Mouse (Mus musculus): Measurements from ENCODE around the gene Nr0b2. TPM values are rescaled to one million over a fixed set of nuclear protein-coding genes. Genes with fewer than 3 reads are reported as not detected.

Gene Nr0b2
- polyA plus RNA-seq, 1 experiment from 2014 or later, result not detected

- Histone ChIP-seq H3K4me3 (replicated peaks) (no peak overlapping the region), H3K4me2 (no peak overlapping the region), H3K4me1 (no peaks in the 10 kb centered on the region), H3K27me3 (no peaks in the 10 kb centered on the region), H3K36me3 (replicated peaks) (peaks cover 95% of the 10 kb centered on the region), H3K27ac (no peak overlapping the region), H3K9me3 (no peaks in the 10 kb centered on the region), H3K9ac (no peak overlapping the region)
- WGBS, result 88% methylated on average over 3 of the region's 3 CpGs
- no peak for ATAC-seq (ENCODE audit: low FRiP score)
Measured at GRCm38 (mm10) chr4:133532777-133533176, 20.4 kb upstream of the Nr0b2 start.

GRCm38 (mm10) chr4:133536081-133536480 is 17.1 kb upstream of the Nr0b2 start:
- Histone ChIP-seq H3K27me3 (no peaks in the 10 kb centered on the region), H3K27ac (no peak overlapping the region), H3K9ac (no peak overlapping the region), H3K4me2 (no peak overlapping the region), H3K36me3 (replicated peaks) (peaks cover 97% of the 10 kb centered on the region), H3K9me3 (no peaks in the 10 kb centered on the region), H3K4me1 (no peaks in the 10 kb centered on the region), H3K4me3 (replicated peaks) (no peak overlapping the region)
- no peak for ATAC-seq (ENCODE audit: low FRiP score)
- WGBS, result 87% methylated on average over 3 of the region's 3 CpGs

- no peaks in the 10 kb centered on the region for H3K9me3 ChIP-seq
- H3K4me1 ChIP-seq, result no peaks in the 10 kb centered on the region
- H3K4me3 ChIP-seq (replicated peaks), result no peak overlapping the region
- no peak overlapping the region for H3K4me2 ChIP-seq
- no peak overlapping the region for H3K9ac ChIP-seq
- no peaks in the 10 kb centered on the region for H3K27me3 ChIP-seq
- H3K36me3 ChIP-seq (replicated peaks), result peaks cover 97% of the 10 kb centered on the region
- no peak for ATAC-seq (ENCODE audit: low FRiP score)
- no peak overlapping the region for H3K27ac ChIP-seq
- WGBS, result 93% methylated on average over 5 of the region's 5 CpGs
Measured at GRCm38 (mm10) chr4:133536652-133537051, 16.5 kb upstream of the Nr0b2 start.

GRCm38 (mm10) chr4:133545272-133546231 is 7.6 kb upstream of the Nr0b2 start, which contains the start of gene Nudc:
Nudc (minus strand) TSS chr4:133545996.
- Histone ChIP-seq H3K4me3 (replicated peaks) (peak within 1 kb of the TSS; percentile 95), H3K4me2 (peak within 1 kb of the TSS; percentile 89), H3K9me3 (no peaks in the 10 kb centered on the region), H3K36me3 (replicated peaks) (peaks cover 31% of the 10 kb centered on the region), H3K27me3 (no peaks in the 10 kb centered on the region), H3K27ac (peak within 1 kb of the TSS; percentile 72), H3K4me1 (peaks cover 16% of the 10 kb centered on the region), H3K9ac (peak within 1 kb of the TSS; percentile 90)
- under 1% methylated on average over 75 of the region's 77 CpGs for WGBS
- ATAC-seq (ENCODE audit: low FRiP score), result peak; percentile 99

DNA sequence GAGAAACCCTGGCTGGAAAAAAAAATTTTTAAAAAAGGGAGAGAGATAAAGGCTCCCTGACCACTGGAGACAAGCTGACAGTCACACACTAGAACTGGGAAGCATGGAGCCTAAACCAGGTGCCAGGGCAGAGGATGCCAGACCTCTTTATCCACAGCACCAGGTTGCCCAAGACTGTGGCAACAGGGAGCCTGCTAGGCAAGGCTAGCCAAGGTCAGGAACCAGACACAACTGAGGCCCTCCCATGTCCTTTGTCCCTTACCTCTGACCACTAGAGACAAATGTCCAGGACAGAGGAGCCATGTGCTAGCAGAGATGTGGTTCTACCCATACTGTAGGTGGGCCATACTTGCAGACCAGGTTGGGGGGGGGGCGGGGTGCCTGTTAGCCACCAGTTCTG is 1.1 kb upstream of the Nr0b2 start:
- no peaks in the 10 kb centered on the region for H3K9me3 ChIP-seq
- WGBS, result 84% methylated on average over 1 of the region's 1 CpGs
- no peaks in the 10 kb centered on the region for H3K4me1 ChIP-seq
- no peak for ATAC-seq (ENCODE audit: low FRiP score)
- no peak overlapping the region for H3K9ac ChIP-seq
- H3K27ac ChIP-seq, result no peak overlapping the region
- H3K27me3 ChIP-seq, result peaks cover 22% of the 10 kb centered on the region; the same call in 1 of the 2 replicates
- no peaks in the 10 kb centered on the region for H3K36me3 ChIP-seq (replicated peaks)
- no peak overlapping the region for H3K4me2 ChIP-seq
- H3K4me3 ChIP-seq (replicated peaks), result no peak overlapping the region

DNA sequence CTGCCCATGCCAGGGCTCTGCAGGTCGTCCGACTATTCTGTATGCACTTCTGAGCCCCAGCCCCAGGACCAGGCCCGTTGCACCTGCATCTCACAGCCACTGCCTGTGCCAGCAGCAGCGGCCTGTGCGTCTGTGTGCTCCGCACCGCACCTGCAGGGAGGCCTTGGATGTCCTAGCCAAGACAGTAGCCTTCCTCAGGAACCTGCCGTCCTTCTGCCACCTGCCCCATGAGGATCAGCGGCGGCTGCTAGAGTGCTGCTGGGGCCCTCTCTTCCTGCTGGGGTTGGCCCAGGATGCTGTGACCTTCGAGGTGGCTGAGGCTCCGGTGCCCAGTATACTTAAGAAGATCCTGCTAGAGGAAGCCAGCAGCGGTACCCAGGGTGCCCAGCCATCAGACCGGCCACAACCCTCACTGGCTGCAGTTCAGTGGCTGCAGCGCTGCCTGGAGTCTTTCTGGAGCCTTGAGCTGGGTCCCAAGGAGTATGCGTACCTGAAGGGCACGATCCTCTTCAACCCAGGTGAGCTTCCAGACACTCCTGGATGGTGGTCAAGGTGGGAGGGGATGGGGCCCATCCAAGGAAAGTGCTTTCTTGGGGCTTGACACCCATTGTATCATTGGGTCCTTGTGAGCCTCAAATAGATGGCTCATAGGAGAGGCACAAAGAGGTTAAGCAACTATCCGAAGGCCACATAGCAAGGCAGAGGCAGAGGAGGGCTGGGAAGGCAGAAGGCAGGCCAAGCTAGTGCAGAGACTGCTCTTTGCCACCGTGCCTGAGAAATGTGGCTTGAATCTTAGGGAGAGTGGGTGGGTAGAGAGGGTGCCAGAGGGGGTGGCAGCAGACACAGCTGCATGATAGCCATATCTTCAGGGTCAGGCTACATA is 513 bp downstream of the Nr0b2 start:
- Histone ChIP-seq H3K9ac (no peak overlapping the region), H3K27me3 (peaks cover 22% of the 10 kb centered on the region; the same call in 1 of the 2 replicates), H3K27ac (no peak overlapping the region), H3K4me1 (no peaks in the 10 kb centered on the region), H3K36me3 (replicated peaks) (no peaks in the 10 kb centered on the region), H3K9me3 (no peaks in the 10 kb centered on the region), H3K4me3 (replicated peaks) (no peak overlapping the region), H3K4me2 (no peak overlapping the region)
- WGBS, result 80% methylated on average over 19 of the region's 19 CpGs
- ATAC-seq (ENCODE audit: low FRiP score), result no peak

DNA sequence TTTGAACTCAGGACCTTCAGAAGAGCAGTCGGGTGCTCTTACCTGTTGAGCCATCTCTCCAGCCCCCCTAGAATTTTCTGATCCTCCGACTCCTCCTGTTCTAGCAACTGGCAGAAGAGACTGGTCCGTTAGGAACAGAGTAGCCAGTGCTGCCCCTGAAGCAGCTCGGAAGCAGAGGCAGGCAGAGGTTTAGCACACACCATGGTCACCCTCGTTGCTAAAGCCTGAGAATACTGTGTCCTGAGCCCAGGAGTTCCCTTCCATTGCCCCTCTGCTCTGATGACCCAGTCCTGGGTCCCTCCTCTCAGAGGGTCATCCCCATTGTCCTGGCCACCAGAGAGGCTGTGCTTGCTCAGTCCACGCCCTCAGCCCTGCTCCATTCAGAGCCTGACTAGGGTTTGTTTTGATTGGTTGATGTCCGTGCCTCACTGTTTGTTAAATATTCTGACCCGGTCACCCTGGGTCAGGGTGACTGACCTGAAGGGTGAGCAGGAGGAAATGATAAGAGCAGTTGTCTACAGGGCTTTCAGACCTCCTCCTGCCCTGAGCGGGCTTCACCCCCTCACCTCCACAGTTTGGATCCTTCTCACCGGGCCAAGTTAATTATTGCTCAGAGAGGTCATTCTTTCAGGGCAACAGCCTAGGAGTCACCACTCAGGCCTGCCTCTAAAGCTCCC is 4.0 kb downstream of the Nr0b2 start:
- no peak overlapping the region for H3K4me2 ChIP-seq
- 42% methylated on average over 10 of the region's 10 CpGs for WGBS
- ATAC-seq (ENCODE audit: low FRiP score), result no peak
- H3K9me3 ChIP-seq, result no peaks in the 10 kb centered on the region
- no peak overlapping the region for H3K4me3 ChIP-seq (replicated peaks)
- peaks cover 14% of the 10 kb centered on the region; the same call in 1 of the 2 replicates for H3K27me3 ChIP-seq
- no peak overlapping the region for H3K27ac ChIP-seq
- no peak overlapping the region for H3K9ac ChIP-seq
- no peaks in the 10 kb centered on the region for H3K4me1 ChIP-seq
- no peaks in the 10 kb centered on the region for H3K36me3 ChIP-seq (replicated peaks)

GRCm38 (mm10) chr4:133559846-133560245 is 6.7 kb downstream of the Nr0b2 start:
- ATAC-seq (ENCODE audit: low FRiP score), result no peak
- Histone ChIP-seq H3K9ac (no peak overlapping the region), H3K27ac (no peak overlapping the region), H3K36me3 (replicated peaks) (no peaks in the 10 kb centered on the region), H3K4me1 (no peaks in the 10 kb centered on the region), H3K9me3 (no peaks in the 10 kb centered on the region), H3K4me3 (replicated peaks) (no peak overlapping the region), H3K27me3 (no peaks in the 10 kb centered on the region), H3K4me2 (no peak overlapping the region)
- 80% methylated on average over 4 of the region's 4 CpGs for WGBS

DNA sequence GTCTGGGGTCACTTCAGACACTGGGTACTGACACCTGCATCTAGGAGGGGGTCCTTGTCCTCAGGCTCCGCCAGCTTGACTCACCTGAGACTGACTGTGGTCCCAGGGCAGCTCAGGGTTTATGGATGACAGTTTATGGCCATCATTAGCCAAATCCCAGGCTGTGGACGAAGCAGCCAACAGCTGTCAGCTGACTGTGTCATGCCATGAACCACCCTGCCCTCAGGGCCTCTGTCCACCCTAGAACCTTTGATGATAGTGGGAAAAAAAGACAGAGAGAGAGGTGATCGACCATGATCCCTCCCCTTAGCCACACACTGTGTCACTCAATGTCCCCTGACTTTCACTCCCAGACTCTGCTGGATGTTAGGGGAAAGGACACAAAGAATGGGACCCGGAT is 8.4 kb downstream of the Nr0b2 start:
- no peaks in the 10 kb centered on the region for H3K9me3 ChIP-seq
- WGBS, result 79% methylated on average over 4 of the region's 4 CpGs
- no peak overlapping the region for H3K4me3 ChIP-seq (replicated peaks)
- no peak overlapping the region for H3K27ac ChIP-seq
- H3K36me3 ChIP-seq (replicated peaks), result no peaks in the 10 kb centered on the region
- no peaks in the 10 kb centered on the region for H3K4me1 ChIP-seq
- no peak overlapping the region for H3K9ac ChIP-seq
- H3K27me3 ChIP-seq, result no peaks in the 10 kb centered on the region
- ATAC-seq (ENCODE audit: low FRiP score), result no peak
- H3K4me2 ChIP-seq, result no peak overlapping the region

DNA sequence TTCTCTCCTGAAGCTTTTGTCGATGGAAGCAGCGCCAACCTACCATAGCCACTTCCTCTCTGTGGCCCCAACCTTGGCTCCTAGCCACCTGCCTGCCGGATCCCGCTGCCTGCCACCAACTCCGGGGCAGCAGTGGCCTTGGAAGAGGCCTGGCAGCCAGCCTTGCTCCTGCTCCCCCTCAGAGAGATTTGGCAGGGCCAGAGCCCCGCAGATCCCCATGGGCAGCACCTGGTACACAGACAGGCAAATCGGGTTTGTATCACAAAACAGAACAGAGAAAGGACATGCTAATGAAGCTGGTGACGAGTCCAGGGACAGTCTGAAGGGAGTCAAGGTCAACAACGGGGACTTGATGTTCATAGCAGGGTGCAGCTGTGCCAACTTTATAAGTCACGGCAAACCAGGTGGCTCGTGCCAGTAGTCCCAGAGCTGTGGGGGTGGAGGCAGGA is 10.0 kb downstream of the Nr0b2 start:
- no peaks in the 10 kb centered on the region for H3K36me3 ChIP-seq (replicated peaks)
- H3K9ac ChIP-seq, result no peak overlapping the region
- no peak for ATAC-seq (ENCODE audit: low FRiP score)
- no peaks in the 10 kb centered on the region for H3K9me3 ChIP-seq
- H3K27ac ChIP-seq, result no peak overlapping the region
- H3K27me3 ChIP-seq, result no peaks in the 10 kb centered on the region
- H3K4me2 ChIP-seq, result no peak overlapping the region
- no peaks in the 10 kb centered on the region for H3K4me1 ChIP-seq
- 81% methylated on average over 11 of the region's 11 CpGs for whole genome bisulfite sequencing
- H3K4me3 ChIP-seq (replicated peaks), result no peak overlapping the region

DNA sequence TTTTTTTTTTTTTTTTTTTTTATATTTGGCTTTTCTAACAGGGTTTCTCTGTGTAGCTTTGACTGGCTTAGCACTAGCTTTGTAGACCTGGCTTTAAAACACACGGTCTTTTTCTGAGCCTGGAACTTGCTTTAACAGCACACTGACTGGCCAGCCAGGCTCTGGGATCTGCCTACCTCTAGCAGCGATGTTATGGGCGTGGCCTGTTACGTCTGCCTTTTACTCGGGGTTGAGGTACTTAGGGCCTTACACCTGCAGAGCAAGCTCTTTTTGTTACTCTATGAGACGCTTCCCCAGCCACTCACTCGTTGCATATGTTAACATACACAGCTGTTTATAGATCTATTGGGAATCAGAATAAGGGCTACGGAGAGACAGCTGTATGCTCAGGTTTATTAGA is 14.1 kb downstream of the Nr0b2 start:
- no peaks in the 10 kb centered on the region for H3K9me3 ChIP-seq
- no peaks in the 10 kb centered on the region for H3K27me3 ChIP-seq
- H3K36me3 ChIP-seq (replicated peaks), result no peaks in the 10 kb centered on the region
- no peak overlapping the region for H3K27ac ChIP-seq
- H3K9ac ChIP-seq, result no peak overlapping the region
- 36% methylated on average over 8 of the region's 8 CpGs for WGBS
- ATAC-seq (ENCODE audit: low FRiP score), result no peak
- no peak overlapping the region for H3K4me3 ChIP-seq (replicated peaks)
- no peaks in the 10 kb centered on the region for H3K4me1 ChIP-seq
- H3K4me2 ChIP-seq, result no peak overlapping the region
